Mouse (Mus musculus): ENCODE results near the gene Kcnn1.
"Not testable (repeated sequence)": the region's sequence is repeated elsewhere in the genome, so short reads cannot be mapped to it uniquely, and the experiment has no call there.

Kcnn1 gene

DNA sequence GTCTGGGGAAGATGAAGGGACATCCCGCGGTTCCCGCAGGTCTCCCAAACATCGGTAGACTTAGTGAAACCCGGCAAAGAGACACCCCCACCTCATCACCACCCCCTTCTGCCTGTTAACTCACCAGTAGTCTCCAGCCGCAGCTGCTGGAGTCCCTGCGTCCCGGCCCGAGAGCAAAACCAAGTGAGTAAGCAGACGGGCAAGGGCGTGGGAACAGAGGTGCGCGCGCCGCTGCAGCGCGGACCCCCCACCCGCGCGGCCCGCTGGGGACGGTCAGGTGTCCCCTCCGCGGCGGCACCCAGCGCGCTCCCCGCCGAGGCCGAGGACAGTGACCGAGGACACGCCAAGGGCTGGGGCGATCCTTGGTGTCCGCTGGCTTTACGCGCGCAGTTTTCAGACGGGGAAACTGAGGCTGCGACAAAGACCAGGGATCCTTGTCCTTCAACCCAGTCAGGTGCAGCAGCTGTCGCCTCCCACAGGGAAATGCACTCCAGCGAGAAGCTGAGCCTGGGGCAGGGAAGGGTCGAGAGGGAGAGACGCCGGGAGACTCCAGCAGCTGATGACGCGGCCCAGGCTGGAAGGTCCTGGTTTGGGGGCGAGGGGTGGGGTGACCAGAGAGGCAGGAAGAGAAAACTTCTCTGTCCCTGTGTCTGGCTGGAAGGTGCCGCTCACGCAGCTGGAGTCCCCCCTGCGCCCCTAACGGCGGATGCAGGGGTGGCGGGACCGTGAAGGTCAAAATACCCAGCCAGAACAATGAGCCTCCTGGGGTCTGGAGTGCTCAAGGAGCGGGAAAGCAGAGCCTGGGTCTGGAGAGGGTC, at the start of gene Kcnn1:
Gene Kcnn1, minus strand, starts transcription at position 435 of the 818 bp plus-strand sequence.
- DNase-seq (ENCODE audit: low read depth, low spot score) = no peak

DNA sequence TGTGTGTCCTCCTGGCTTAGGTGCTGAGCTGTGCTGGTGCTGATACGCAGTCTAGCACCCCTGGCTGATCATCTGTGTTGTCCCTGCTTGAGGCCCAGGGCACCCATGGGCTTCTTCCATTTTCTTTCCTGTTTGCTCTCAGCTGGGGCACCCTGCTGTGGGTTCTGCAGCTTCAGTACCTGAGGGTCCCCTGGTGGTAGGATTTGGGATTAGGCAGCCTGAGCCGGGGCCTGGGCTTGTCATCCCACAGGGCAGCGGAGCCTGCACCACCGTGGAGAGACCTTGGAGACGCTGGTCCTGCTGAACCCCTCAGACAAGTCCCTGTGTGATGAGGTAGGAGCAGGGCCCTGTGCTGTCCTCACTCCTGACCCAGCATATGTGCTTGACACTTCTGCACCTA, 48.5 kb upstream of the Kcnn1 start:
- no peak for DNase-seq (ENCODE audit: low read depth, low spot score)

GRCm38 (mm10) chr8:70907518-70907917, 44.5 kb upstream of the Kcnn1 start:
- no peak for DNase-seq (ENCODE audit: low read depth, low spot score)

DNA sequence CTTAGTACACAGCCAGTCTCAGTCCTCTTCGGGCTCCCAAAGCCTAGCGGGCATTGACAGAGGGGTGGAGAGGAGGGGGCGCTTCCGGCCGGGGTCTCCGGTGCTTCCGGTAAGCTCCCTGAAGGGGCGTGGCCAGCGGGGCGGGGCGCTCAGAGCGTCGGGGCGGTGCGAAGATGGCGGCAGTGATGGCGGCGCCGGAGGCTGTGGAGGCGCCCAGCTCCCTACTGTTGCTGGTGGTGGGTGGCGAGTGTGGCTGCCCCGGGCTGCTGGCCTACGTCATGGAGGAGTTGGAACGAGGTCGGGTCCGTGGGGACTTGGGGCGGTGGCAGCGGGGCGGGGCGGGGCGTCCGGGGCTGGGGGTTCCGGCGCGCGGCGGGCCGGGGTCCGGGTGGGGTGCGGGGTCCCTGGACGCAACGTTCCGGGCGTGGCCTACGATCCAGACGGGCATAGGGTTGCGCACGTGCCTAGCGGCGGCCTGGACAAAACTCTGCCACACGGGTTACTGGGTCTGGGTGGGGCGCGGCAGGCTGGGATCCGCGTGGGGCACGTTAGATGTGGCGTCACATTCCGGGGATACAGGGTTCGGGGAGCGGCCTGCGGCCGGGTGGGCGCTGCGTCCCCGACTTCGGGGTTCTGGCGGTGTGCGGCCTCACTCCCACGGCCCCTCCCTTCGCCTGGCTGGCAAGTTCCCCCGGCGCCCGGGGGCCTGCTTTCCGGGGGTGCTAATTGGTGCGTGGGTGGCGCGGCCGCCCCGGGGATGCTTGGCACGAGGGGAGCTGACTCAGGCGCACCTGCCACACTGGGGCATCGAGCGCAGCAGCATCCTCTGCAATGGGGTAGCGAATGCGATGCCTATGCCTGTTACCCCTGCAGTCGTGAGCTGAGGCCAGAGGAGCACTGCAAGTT, 43.0 kb upstream of the Kcnn1 start, which contains the start of gene Map1s:
Gene Map1s, plus strand, starts transcription at position 102 of the 906 bp plus-strand sequence.
- DNase-seq (ENCODE audit: low read depth, low spot score) = peak; percentile 92

GRCm38 (mm10) chr8:70905463-70905830, 42.4 kb upstream of the Kcnn1 start:
- DNase-seq (ENCODE audit: low read depth, low spot score) = no peak

DNA sequence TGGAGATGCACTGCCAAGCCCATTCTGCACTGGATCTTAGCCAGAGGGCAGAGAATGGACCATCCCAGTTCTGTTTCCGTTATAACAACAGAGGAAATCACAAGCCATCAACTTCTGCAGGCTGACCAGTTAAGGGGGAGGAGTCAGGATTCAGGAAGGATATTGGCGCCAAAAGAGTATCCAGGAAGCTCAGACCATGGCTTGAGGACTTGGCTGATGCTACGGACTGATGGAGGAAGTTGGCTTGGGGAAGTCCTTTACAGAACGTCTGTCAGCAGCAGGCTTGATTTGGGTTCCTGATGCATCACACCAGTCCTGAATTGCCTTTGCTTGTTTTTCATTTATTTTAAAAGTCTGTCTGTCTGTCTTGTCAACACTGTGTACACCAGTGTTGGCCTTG, 41.5 kb upstream of the Kcnn1 start:
- DNase-seq (ENCODE audit: low read depth, low spot score) = no peak

- no peak for DNase-seq (ENCODE audit: low read depth, low spot score)
Measured at GRCm38 (mm10) chr8:70903582-70903981, 40.5 kb upstream of the Kcnn1 start.

DNA sequence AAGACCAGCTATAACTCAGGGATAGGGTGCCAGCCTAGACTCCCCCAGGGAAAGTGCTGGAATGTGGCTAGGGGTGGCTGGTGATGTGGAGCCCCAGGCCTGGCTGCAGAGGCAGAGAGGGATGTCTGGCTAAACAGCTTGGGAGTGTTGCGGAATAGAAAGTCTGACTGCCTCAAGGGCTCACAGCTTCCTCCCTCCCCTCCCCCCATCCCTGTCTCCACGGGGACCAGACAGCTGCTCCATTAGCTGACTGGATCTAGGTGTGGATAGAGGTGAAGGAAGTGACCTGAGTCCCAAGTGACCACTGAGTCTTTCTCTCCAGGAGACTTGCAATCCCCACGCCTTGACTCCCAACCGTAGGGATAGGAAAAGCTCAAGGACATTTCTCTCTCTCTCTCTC, 40.1 kb upstream of the Kcnn1 start:
- no peak for DNase-seq (ENCODE audit: low read depth, low spot score)

GRCm38 (mm10) chr8:70902211-70902610, 39.2 kb upstream of the Kcnn1 start:
- no peak for DNase-seq (ENCODE audit: low read depth, low spot score)

- DNase-seq (ENCODE audit: low read depth, low spot score) = no peak
Measured at GRCm38 (mm10) chr8:70900872-70901387, 37.9 kb upstream of the Kcnn1 start.

- DNase-seq (ENCODE audit: low read depth, low spot score) = no peak
Measured at GRCm38 (mm10) chr8:70899226-70899625, 36.2 kb upstream of the Kcnn1 start.

- DNase-seq (ENCODE audit: low read depth, low spot score) = no peak
Measured at GRCm38 (mm10) chr8:70898661-70899198, 35.7 kb upstream of the Kcnn1 start.

DNA sequence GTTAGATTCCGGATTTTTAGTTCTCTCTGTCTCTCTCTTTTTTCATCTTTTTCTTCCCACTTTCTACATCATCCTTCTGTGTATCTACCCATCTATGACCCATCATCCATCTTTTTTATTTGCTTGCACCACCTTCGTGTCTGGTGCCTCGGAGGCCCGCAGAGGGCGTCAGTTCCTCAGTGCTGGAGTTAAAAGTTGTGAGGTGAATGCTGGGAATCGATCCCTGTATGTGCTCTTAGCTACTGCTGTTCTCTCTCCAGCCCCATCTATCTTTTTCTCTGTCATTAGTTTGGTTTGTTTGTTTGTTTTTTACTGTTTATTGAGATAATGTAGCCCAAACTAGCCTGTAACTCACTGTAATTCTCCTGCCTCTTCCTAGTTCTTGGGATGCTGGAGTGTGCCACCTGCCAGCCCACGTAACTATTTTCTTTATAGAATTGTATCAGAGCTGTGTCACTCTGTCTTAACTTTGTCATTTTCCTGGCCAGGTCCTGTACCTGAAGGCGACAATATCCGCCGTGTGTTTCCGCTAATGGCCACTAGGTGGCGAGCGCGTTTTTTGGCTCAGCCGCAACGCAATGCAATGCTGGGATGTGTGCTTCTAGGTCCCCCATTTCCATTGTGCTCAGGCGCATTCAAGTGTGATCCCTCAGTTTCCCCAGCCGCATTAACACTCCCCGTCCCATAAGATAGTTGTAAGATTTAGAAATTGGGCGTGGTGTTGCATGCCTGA, 34.8 kb upstream of the Kcnn1 start:
- DNase-seq (ENCODE audit: low read depth, low spot score) = peak; percentile 85

GRCm38 (mm10) chr8:70897021-70897680, 34.1 kb upstream of the Kcnn1 start, which contains the start of gene Rpl18a:
Gene Rpl18a, minus strand, starts transcription at chr8:70897412.
- DNase-seq (ENCODE audit: low read depth, low spot score) = peak; percentile 98

GRCm38 (mm10) chr8:70896316-70897020, 33.4 kb upstream of the Kcnn1 start:
- no peak for DNase-seq (ENCODE audit: low read depth, low spot score)

GRCm38 (mm10) chr8:70895571-70896259, 32.7 kb upstream of the Kcnn1 start:
- DNase-seq (ENCODE audit: low read depth, low spot score) = not testable (repeated sequence)

DNA sequence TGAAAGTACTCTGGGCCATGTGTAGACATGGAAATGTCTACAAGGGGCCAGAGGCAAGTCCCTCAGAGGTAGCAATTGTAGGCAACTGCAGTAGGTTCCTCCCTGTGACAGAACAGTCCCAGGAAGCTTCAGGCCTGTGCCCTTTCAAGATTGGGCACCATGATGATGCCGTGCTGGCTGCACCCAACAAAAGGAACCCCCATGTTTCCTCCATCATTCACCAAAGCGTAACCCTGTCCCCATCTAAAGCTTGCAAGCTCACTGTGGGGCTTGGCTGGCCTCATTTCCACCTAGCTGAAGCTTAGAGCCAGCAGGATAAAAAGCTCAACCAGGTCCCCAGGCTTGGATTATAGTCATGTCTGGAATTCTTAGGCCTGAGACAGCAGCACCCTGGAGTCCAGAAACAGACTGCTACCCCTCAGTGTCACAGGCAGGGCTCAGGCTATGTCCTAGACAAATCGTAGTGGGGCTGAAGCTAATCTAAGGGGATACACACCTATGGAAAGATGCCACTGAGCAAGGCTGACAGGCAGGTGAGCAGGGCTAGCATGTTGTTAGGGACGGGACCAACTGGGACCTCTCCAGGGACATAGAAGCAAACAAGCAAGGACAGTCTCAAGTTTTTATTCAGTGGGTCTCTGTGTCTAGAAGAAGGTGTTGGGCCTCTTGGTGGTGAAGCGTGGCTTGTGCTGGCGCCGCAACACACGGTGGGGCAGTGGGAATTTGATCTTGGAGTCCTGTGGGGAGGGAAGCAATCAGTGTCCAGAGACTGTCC, 31.9 kb upstream of the Kcnn1 start:
- DNase-seq (ENCODE audit: low read depth, low spot score) = no peak

DNA sequence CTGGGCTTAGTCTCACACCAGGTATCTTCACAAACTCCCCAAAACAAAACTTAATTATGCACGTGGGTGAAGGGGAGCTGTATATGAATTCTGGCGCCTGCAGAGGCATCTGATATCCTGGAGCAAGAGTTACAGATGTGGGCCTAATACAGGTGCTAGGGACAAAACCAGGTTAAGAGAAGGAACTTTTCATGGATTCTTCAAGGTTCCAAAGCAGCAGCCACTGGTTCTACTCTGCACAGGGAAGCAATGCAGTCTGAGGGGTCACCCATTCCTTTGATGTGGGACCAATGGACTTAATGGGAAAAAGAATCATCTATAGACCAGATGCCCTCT, 31.3 kb upstream of the Kcnn1 start:
- DNase-seq (ENCODE audit: low read depth, low spot score) = no peak
